ENCODE assay signal across 12 mouse cellular contexts in the genomic region with DNA sequence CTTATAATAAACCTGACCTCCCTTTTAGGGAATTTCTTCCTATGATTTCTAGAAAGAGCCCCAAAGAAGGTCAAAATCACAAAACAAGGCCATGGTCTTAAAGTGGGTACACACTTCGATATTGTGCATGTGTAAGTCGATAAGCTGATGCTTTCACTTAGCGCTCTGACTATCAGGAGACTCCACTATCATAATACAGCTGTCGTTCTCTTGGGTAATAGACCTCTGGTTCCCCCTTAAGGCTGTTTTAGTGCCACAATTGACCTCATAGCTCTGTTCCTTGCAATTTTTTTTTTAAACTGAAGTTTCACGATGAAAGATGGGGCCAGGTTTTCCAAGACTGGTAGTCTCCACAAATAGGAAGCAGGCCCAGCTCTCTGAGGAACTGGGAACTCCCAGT. TPM values are rescaled to one million over a fixed set of nuclear protein-coding genes. Genes with fewer than 3 reads are reported as not detected.
DNase-seq lines count a peak whose midpoint lies in the region; ATAC-seq and TF ChIP-seq lines count a peak whose summit lies in the region.
"Had no signal": no experiment of that assay in that cellular context is flagged by ENCODE, and none has a peak within 500 bp of the region (broad histone marks: within the 10 kb centered on the region; RNA-seq: fewer than 3 reads in every experiment).

No protein-coding gene starts in this region.

- H3K4me3 ChIP-seq in heart, embryonic 16.5 days (ENCODE audit: low read length): peak overlapping the region; percentile 47
- no peak overlapping the region for H3K4me3 ChIP-seq in CH12.LX (replicated peaks in 1 of 3; ENCODE audit: low read depth in 2 of 3, low read length in 2 of 3, poor library complexity in 1 of 3)
- no peak overlapping the region for H3K4me3 ChIP-seq in hindbrain, embryonic 12.5 days
- H3K4me3 ChIP-seq in macrophage (ENCODE audit: inconsistent target): peak overlapping the region; percentile 26

- dilution Hi-C loops in CH12.LX (cut with MboI; ENCODE audit: extremely low pct_ligation_motif_present, extremely low pct_unique_long_range_greater_than_20kb, low sequenced_read_pairs): no loop called here

- TF ChIP-seq CTCF in CH12.LX (conservative IDR thresholded peaks at IDR 0.05 in 1 of 2, IDR thresholded peaks at IDR 0.05 in 1 of 2; ENCODE audit: low read depth in 2 of 2, low read length in 2 of 2): peak in 1 of 2 experiments; percentile 55; a peak in 2 of 4 replicates

- no peak overlapping the region for H3K27ac ChIP-seq in heart, embryonic 16.5 days (ENCODE audit: low read length)
- H3K27ac ChIP-seq in CH12.LX (ENCODE audit: insufficient read depth, low read depth): no peak overlapping the region
- H3K27ac ChIP-seq in hindbrain, embryonic 12.5 days: no peak overlapping the region
- no peak overlapping the region for H3K27ac ChIP-seq in macrophage

- H3K9me3 ChIP-seq in heart, embryonic 16.5 days (replicated peaks; ENCODE audit: control insufficient read depth, low read length): peaks cover 4% of the 10 kb centered on the region
- no peaks in the 10 kb centered on the region for H3K9me3 ChIP-seq in CH12.LX (replicated peaks; ENCODE audit: low read length)
- H3K9me3 ChIP-seq in hindbrain, embryonic 12.5 days (replicated peaks): no peaks in the 10 kb centered on the region

- 36% methylated on average over 5 of the region's 5 CpGs for WGBS in heart, embryonic 16.5 days
- 56% methylated on average over 5 of the region's 5 CpGs for WGBS in hindbrain, embryonic 12.5 days
- WGBS in macrophage (ENCODE audit: missing documents): 23% methylated on average over 5 of the region's 5 CpGs

- DNase-seq in heart, postnatal 36 days: no peak
- DNase-seq in CH12.LX (ENCODE audit: extremely low read depth): no peak
- DNase-seq in frontal cortex, postnatal 25 days (ENCODE audit: low spot score in 2 of 2): no peak
- DNase-seq in adrenal gland, postnatal 4 days (ENCODE audit: low spot score in 2 of 2): no peak
- DNase-seq in retina, postnatal 1 day: no peak
- DNase-seq: kidney, postnatal 4 days; lung, postnatal 4 days; right cerebral cortex, postnatal 14 days had no signal

- in situ Hi-C loops in CH12.LX (cut with MboI; ENCODE audit: low pct_ligation_motif_present, low pct_unique_long_range_greater_than_20kb, low sequenced_read_pairs): loop anchor here (25.0 kb wide), 1 partner anchor 358 kb away; no protein-coding TSS in a partner anchor

- peak; percentile 52 for TF ChIP-seq RAD21 in CH12.LX (IDR thresholded peaks at IDR 0.05; ENCODE audit: low read depth, low read length)

- H3K4me1 ChIP-seq in heart, embryonic 16.5 days (ENCODE audit: control insufficient read depth, insufficient read depth, low read length): peaks cover 4% of the 10 kb centered on the region
- peaks cover 9 to 20% of the 10 kb centered on the region in 2 experiments for H3K4me1 ChIP-seq in CH12.LX (ENCODE audit: control insufficient read depth in 1 of 2, insufficient read depth in 2 of 2)
- H3K4me1 ChIP-seq in hindbrain, embryonic 12.5 days: peaks cover 20% of the 10 kb centered on the region

- TF ChIP-seq EP300 in CH12.LX (IDR thresholded peaks at IDR 0.05; ENCODE audit: low read length): no peak

- H3K27me3 ChIP-seq in heart, embryonic 16.5 days (ENCODE audit: control insufficient read depth, insufficient read depth, low read length): peaks cover 12% of the 10 kb centered on the region
- no peaks in the 10 kb centered on the region for H3K27me3 ChIP-seq in CH12.LX (replicated peaks)
- H3K27me3 ChIP-seq in hindbrain, embryonic 12.5 days: peaks cover 9% of the 10 kb centered on the region; the same call in 1 of the 2 replicates

- H3K4me2 ChIP-seq in heart, embryonic 16.5 days (ENCODE audit: low read depth, low read length): peak overlapping the region; percentile 61
- no peak overlapping the region for H3K4me2 ChIP-seq in CH12.LX (ENCODE audit: insufficient read depth, low read depth, poor library complexity, severe bottlenecking)
- H3K4me2 ChIP-seq in hindbrain, embryonic 12.5 days (replicated peaks): peak overlapping the region; percentile 62

- ATAC-seq in heart, embryonic 16.5 days (replicated peaks; ENCODE audit: extremely low read depth, insufficient read depth, low FRiP score): no peak
- no peak for ATAC-seq in hindbrain, embryonic 12.5 days (ENCODE audit: low FRiP score)

- no peak for TF ChIP-seq POLR2A in CH12.LX (IDR thresholded peaks at IDR 0.05; ENCODE audit: low read depth, low read length)

- H3K79me2 ChIP-seq in CH12.LX (replicated peaks; ENCODE audit: control insufficient read depth, extremely low read depth, insufficient read depth, poor library complexity, severe bottlenecking) (no peaks in the 10 kb centered on the region), macrophage (ENCODE audit: inconsistent target) (no peaks in the 10 kb centered on the region)

- intact Hi-C loops in heart, postnatal 36 days (cut with DNase I): no loop called here

- no peaks in the 10 kb centered on the region for H3K36me3 ChIP-seq in heart, embryonic 16.5 days (ENCODE audit: control insufficient read depth, insufficient read depth)
- H3K36me3 ChIP-seq in CH12.LX (replicated peaks in 1 of 2; ENCODE audit: control insufficient read depth in 1 of 2, insufficient read depth in 1 of 2, low read length in 1 of 2) (no peaks in the 10 kb centered on the region), macrophage (ENCODE audit: inconsistent target) (no peaks in the 10 kb centered on the region)
- H3K36me3 ChIP-seq in hindbrain, embryonic 12.5 days: no peaks in the 10 kb centered on the region

- no peak overlapping the region for H3K9ac ChIP-seq in heart, embryonic 16.5 days (ENCODE audit: low read length)
- no peak overlapping the region for H3K9ac ChIP-seq in CH12.LX (ENCODE audit: insufficient read depth, low read depth)
- no peak overlapping the region for H3K9ac ChIP-seq in hindbrain, embryonic 12.5 days

TF ChIP-seq in CH12.LX, 34 proteins besides CTCF, POLR2A, EP300 and RAD21:
- TF ChIP-seq ZNF384 (IDR thresholded peaks at IDR 0.05; ENCODE audit: low read depth, low read length) (peak; percentile 62; the same call in 1 of the 2 replicates), KAT2A (IDR thresholded peaks at IDR 0.05; ENCODE audit: insufficient replicate concordance, low read length) (no peak), SMC3 (IDR thresholded peaks at IDR 0.05; ENCODE audit: low read depth, low read length) (peak; percentile 38)
TF ChIP-seq in CH12.LX: peak in this region for 2.

RNA-seq across cellular contexts. Expression of gene Tctex1d1, which starts 1.0 kb away (rescaled TPM):
- polyA plus RNA-seq in heart, embryonic 16.5 days (2015; fragmentation: Nextera tagmentation; extraction: Ambion mirVana): 0.62 and 0.72 TPM in 2 replicates
- not detected for total RNA-seq in heart, postnatal 36 days (2021)
- total RNA-seq in CH12.LX (2012; rRNA removed) (not detected in 2 replicates), CH12.LX (2014; rRNA removed) (not detected in 2 replicates)
- polyA plus RNA-seq in CH12.LX (2012; ENCODE audit: insufficient read length, low read depth) (not detected in 2 replicates), macrophage (2018) (not detected in 3 replicates)
- 3.6 and 4.5 TPM in 2 replicates for polyA plus RNA-seq in hindbrain, embryonic 12.5 days (2016; fragmentation: Nextera tagmentation; extraction: Ambion mirVana)
- not detected for total RNA-seq in macrophage (2018; cell fraction: chromatin; rRNA removed)
- not detected for total RNA-seq in macrophage (2018; cell fraction: cytosol; rRNA removed)
- total RNA-seq in macrophage (2018; cell fraction: nucleus; rRNA removed): not detected
- total RNA-seq in adrenal gland, postnatal 4 days (2021): not detected
- total RNA-seq: ES-E14 had no signal

RNA-seq across cellular contexts. Expression of gene Insl5, which starts 47.3 kb away (rescaled TPM):
- 0.52 and 0.81 TPM in 2 replicates for polyA plus RNA-seq in heart, embryonic 16.5 days (2015; fragmentation: Nextera tagmentation; extraction: Ambion mirVana)
- not detected for total RNA-seq in heart, postnatal 36 days (2021)
- total RNA-seq in CH12.LX (2012; rRNA removed): not detected in 2 replicates
- not detected in 2 replicates for total RNA-seq in CH12.LX (2014; rRNA removed)
- polyA plus RNA-seq in CH12.LX (2012; ENCODE audit: insufficient read length, low read depth): not detected in 2 replicates
- 0.32 and 0.63 TPM in 2 replicates for polyA plus RNA-seq in hindbrain, embryonic 12.5 days (2016; fragmentation: Nextera tagmentation; extraction: Ambion mirVana)
- total RNA-seq in macrophage (2018; cell fraction: chromatin; rRNA removed): not detected
- not detected for total RNA-seq in macrophage (2018; cell fraction: cytosol; rRNA removed)
- total RNA-seq in macrophage (2018; cell fraction: nucleus; rRNA removed): not detected
- not detected in 3 replicates for polyA plus RNA-seq in macrophage (2018)
- total RNA-seq in adrenal gland, postnatal 4 days (2021): not detected
- total RNA-seq: ES-E14 had no signal

Comparison
In these comparisons a context has a peak if more than half of its experiments do, and no peak if none do; other contexts are left out.
1. H3K4me3 ChIP-seq: peak in heart, embryonic 16.5 days (single experiment) and macrophage (single experiment); none in CH12.LX (0 of 3) and hindbrain, embryonic 12.5 days (single experiment).